Mouse (Mus musculus): Measurements from ENCODE around the gene Grm1.

DNA sequence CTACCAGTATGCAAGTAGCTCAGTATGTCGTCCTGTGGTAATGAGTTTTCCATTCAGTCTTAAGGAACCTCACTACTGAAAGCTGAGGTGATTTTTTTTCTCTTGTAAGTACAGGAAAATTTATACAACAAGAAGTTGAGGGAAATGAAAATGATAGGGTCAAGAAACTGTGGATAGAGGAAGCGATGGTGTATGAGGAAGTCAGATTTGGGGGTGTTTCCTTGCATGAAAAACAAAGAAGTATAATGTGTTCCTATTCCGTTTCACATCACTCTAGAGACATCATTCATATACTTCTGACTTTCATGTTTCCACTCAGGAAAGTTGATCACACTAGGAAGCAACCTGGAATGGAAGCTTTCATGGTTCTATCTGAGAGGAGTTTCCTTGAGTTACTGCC is 422.2 kb downstream of the Grm1 start:
- TF ChIP-seq CTCF (IDR thresholded peaks at IDR 0.05; ENCODE audit: extremely low read depth, insufficient read length, insufficient replicate concordance, low read depth, low read length) (no peak), POLR2A (IDR thresholded peaks at IDR 0.05; ENCODE audit: low read depth, low read length) (no peak)
